Mouse (Mus musculus) hindbrain, embryonic 11.5 days (tissue): ENCODE results near the gene Fibin. TPM values are rescaled to one million over a fixed set of nuclear protein-coding genes. Genes with fewer than 3 reads are reported as not detected.

Source experiments
- ATAC-seq: fragments of 200-750 bp; cut with Nextera tagmentation; 2 replicates; pipeline ENCODE4 v1.8.0; 2017; ENCODE audit warnings: mild to moderate bottlenecking, moderate TSS enrichment, moderate library complexity; ENCODE audit not compliant: low FRiP score
- DNase-seq: peaks from one replicate; pipeline ENCODE4 v3.0.0-alpha.2; 2015; ENCODE audit warnings: low spot score
- H3K27ac ChIP-seq: fragments of 300-500 bp; sonication (generic); 2 replicates; pipeline ENCODE4 v1.5.1; 2014; ENCODE audit warnings: mild to moderate bottlenecking, low read depth, low read length
- H3K27me3 ChIP-seq: fragments of 300-500 bp; sonication (generic); 2 replicates; pipeline ENCODE4 v1.6.1; 2014; ENCODE audit warnings: mild to moderate bottlenecking, low read length, moderate library complexity, mixed read lengths; ENCODE audit not compliant: control insufficient read depth, insufficient read depth
- H3K36me3 ChIP-seq: fragments of 300-500 bp; sonication (generic); 2 replicates; pipeline ENCODE4 v1.6.1; 2014; ENCODE audit warnings: mild to moderate bottlenecking, low read length, moderate library complexity, mixed read lengths; ENCODE audit not compliant: control insufficient read depth, insufficient read depth
- H3K4me1 ChIP-seq: fragments of 300-500 bp; sonication (generic); replicated peaks from 2 replicates; pipeline ENCODE4 v1.6.1; 2014; ENCODE audit warnings: low read length, mixed read lengths; ENCODE audit not compliant: control insufficient read depth, insufficient read depth
- H3K4me2 ChIP-seq: fragments of 300-500 bp; sonication (generic); replicated peaks from 2 replicates; pipeline ENCODE4 v1.6.1; 2014; ENCODE audit warnings: mild to moderate bottlenecking, low read depth, low read length
- H3K4me3 ChIP-seq: fragments of 300-500 bp; sonication (generic); 2 replicates; pipeline ENCODE4 v1.5.1; 2014; ENCODE audit warnings: low read depth, low read length
- H3K9ac ChIP-seq: fragments of 300-500 bp; sonication (generic); 2 replicates; pipeline ENCODE4 v1.6.1; 2014; ENCODE audit warnings: low read depth, low read length
- H3K9me3 ChIP-seq: fragments of 300-500 bp; sonication (generic); 2 replicates; pipeline ENCODE4 v1.6.1; 2016; ENCODE audit warnings: low read length; ENCODE audit not compliant: control insufficient read depth
- WGBS: fragments of 180-500 bp; shearing (Covaris S2); extraction: QIAGEN DNeasy Blood & Tissue Kit; methylation state at CpG from one replicate; pipeline ENCODE4 v1.1.7; 2014; 5-methylcytosine and 5-hydroxymethylcytosine counted together
- polyA plus RNA-seq: library from polyadenylated mRNA; unstranded; fragments of >200 nt; fragmentation: Nextera tagmentation; extraction: Ambion mirVana; gene quantifications from 2 replicates; pipeline ENCODE4 v1.2.1, GENCODE M21; 2014

Gene Fibin
- polyA plus RNA-seq: 10.1 and 11.5 TPM in 2 replicates

DNA sequence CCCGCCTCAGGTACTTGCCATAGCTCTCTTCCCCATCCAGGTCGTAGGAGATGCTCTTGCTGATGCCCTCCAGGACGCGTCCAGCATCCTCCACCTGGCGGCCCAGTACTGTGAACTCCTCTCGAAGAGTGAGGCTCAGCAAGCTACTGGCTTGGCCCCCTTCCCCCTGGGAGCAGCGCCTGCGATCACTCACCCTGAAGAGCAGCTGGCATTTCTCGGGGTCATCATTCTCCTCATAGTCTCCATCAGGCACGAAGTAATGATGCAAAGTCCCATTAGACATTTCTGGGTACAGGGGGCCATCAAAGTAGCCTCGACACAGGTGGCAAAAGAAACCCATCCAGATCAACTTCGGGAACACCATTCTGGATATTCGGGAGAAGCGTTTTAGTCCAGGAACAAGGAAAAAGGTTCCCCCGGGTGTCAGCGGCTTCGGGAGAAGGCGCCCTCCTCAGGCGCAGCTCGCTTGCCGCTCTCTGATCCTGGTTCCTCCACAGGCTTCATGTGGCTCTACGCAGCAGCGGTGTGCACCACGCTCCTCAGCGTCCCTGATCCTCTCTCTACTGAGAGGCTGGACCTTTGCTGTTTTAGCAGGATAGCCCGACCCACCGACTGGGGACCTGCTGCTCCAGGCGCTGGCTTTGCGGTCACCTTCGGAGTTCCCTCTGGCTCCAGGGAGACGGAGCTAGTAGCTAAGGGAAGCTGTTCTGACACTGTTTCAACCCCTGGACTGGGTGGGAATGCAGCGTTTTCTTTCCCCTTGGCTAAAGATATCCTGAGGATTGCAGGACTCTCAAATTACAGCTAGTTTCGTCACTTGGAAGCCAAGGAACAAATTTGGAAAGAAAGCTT is at the start of gene Fibin:
Gene Fibin, minus strand, starts transcription at position 752 of the 852 bp plus-strand sequence.
- H3K27ac ChIP-seq: no peak within 1 kb of the TSS
- H3K9me3 ChIP-seq: no peaks in the 10 kb centered on the region
- ATAC-seq: peak; percentile 81
- 2% methylated on average over 33 of the region's 33 CpGs for WGBS
- H3K4me2 ChIP-seq: peak within 1 kb of the TSS; percentile 81
- peak; percentile 57 for DNase-seq
- peak within 1 kb of the TSS; percentile 58 for H3K9ac ChIP-seq
- no peaks in the 10 kb centered on the region for H3K27me3 ChIP-seq
- H3K4me3 ChIP-seq: peak within 1 kb of the TSS; percentile 39
- H3K36me3 ChIP-seq: no peaks in the 10 kb centered on the region
- H3K4me1 ChIP-seq: no peaks in the 10 kb centered on the region

DNA sequence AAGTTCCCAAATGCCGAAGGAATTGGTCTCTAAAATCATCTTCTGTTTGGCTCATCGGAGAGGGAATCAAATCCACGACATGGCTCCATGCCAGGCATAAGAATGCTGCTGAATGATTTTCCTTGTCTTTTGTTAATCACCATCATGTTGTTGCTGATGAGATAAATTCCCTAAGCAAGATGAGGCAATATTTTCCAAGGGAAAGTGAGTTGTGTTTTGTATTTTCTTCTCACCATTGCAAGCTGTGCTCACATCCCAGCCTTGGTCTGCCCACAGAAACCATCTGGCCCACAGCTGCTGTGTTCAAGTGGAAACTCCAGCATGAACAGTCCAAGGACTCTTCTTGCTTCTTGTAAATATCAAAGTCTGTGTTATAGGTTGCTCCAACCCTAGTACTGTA is 48.4 kb upstream of the Fibin start:
- no peak overlapping the region for H3K9ac ChIP-seq
- H3K27me3 ChIP-seq: no peaks in the 10 kb centered on the region
- ATAC-seq (no peak), DNase-seq (no peak)
- no peaks in the 10 kb centered on the region for H3K36me3 ChIP-seq
- WGBS: 92% methylated on average over 3 of the region's 3 CpGs
- no peak overlapping the region for H3K4me3 ChIP-seq
- H3K27ac ChIP-seq: no peak overlapping the region
- no peaks in the 10 kb centered on the region for H3K9me3 ChIP-seq
- no peaks in the 10 kb centered on the region for H3K4me1 ChIP-seq
- H3K4me2 ChIP-seq: no peak overlapping the region

DNA sequence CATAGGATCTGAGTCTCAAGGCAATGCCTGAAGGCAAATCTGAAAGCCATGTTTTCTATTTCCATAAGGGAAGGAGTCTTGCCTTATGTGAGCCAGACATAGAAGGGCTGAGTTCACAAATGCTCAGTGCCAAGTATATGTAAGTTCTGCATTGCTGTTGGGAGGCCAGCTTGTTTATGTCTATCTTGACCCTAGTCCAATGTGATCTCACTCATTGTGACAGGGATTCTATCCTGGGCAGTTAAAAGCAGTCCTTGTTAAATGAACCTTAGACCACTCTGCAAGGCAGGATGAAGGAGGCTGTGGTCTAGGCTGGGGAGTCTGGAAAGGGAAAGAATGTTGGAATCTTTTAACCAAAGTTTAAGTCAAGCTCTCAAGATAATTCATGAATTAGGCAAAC is 45.8 kb upstream of the Fibin start:
- DNase-seq (no peak), ATAC-seq (no peak)
- Histone ChIP-seq H3K36me3 (no peaks in the 10 kb centered on the region), H3K9ac (no peak overlapping the region), H3K4me3 (no peak overlapping the region), H3K27ac (no peak overlapping the region), H3K27me3 (no peaks in the 10 kb centered on the region), H3K9me3 (no peaks in the 10 kb centered on the region), H3K4me2 (no peak overlapping the region), H3K4me1 (no peaks in the 10 kb centered on the region)

DNA sequence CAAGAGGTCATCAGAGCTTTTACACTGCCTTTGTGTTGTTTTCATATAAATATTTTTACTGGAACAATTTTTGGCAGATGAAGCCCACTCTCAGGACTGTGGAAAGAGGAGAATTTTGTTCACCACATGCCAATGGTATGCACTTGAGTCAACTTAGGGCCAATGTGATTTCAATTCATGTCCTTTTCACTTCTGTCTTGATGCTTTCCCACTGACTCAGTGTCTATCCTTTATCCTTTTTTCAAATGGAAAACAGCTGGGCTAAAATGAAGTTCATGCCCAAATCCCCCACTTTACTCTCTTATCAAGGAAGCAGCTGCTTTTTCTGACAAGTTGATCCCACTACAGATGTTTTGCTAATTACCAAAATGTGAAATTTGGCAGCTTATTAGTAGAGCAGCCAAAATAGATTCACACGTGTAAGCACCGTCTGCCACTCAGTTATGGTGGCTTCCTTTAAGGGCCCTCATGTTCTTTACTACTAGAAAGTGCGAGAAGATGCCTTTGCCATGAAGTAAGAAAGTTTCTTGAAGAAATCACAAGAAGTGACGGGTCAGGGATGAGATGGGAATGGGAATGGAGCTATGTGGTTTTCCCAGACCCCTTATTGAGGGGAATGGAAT is 29.8 kb upstream of the Fibin start:
- DNase-seq: no peak
- Histone ChIP-seq H3K27me3 (no peaks in the 10 kb centered on the region), H3K36me3 (no peaks in the 10 kb centered on the region), H3K9me3 (no peaks in the 10 kb centered on the region), H3K27ac (no peak overlapping the region), H3K9ac (no peak overlapping the region), H3K4me2 (no peak overlapping the region), H3K4me3 (no peak overlapping the region), H3K4me1 (no peaks in the 10 kb centered on the region)
- 89% methylated on average over 4 of the region's 4 CpGs for WGBS
- ATAC-seq: no peak

DNA sequence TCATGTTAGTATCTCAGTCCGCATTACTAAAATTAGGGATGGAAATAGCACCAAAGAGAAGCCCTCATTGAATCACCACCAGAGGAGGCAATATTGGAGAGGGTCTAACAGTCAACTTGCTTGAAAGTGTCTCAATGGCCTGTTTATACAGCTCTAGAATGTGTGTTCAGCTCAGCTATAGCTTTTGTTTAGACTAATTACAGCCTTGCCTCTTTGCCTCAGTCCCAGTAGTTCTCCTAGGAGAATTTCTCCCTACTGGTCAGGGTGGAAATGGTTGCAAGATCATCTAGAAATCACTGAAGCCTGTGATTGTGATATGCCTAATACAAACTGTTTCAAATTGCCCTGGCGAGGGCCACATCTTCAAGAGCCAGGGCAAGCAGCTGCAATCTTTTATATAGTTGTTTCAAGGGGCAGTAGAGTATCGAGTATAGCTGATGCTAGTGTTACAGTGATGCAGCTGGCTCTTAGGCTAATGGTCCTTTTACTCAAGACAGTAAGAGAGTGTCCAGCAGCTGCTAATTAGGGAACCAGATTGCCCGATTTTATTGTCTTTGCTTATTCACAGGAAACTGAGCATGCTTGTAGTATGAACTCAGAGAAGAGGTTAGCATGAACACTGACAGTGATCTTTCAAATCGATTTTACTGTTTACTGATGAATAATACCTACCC is 27.9 kb upstream of the Fibin start:
- no peak overlapping the region for H3K27ac ChIP-seq
- H3K36me3 ChIP-seq: no peaks in the 10 kb centered on the region
- DNase-seq (no peak), ATAC-seq (no peak)
- no peaks in the 10 kb centered on the region for H3K4me1 ChIP-seq
- no peaks in the 10 kb centered on the region for H3K9me3 ChIP-seq
- no peak overlapping the region for H3K4me3 ChIP-seq
- H3K27me3 ChIP-seq: no peaks in the 10 kb centered on the region
- H3K9ac ChIP-seq: no peak overlapping the region
- no peak overlapping the region for H3K4me2 ChIP-seq
- WGBS: 87% methylated on average over 5 of the region's 5 CpGs

DNA sequence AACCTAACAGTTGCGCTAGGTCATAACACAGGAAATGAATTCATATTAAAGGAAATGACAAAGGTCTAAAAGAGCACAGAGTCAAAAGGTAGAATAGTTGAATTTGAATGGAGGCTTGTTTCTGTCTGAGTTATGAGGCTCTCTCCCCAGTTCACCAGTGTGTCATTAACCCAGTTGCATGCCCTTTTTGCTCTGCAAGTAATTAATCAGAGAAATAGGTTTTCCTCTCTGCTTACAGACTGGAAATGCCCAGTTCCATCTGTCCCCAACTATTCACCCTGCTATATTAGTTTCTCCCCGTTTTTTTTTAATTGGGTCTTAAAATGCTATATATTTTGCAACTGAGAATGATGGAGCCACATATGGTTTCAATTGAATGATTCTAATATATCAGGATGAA is 16.8 kb upstream of the Fibin start:
- DNase-seq (no peak), ATAC-seq (no peak)
- Histone ChIP-seq H3K4me1 (no peaks in the 10 kb centered on the region), H3K9me3 (no peaks in the 10 kb centered on the region), H3K36me3 (no peaks in the 10 kb centered on the region), H3K9ac (no peak overlapping the region), H3K27me3 (no peaks in the 10 kb centered on the region), H3K4me2 (no peak overlapping the region), H3K27ac (no peak overlapping the region), H3K4me3 (no peak overlapping the region)
- 84% methylated on average over 2 of the region's 2 CpGs for WGBS

DNA sequence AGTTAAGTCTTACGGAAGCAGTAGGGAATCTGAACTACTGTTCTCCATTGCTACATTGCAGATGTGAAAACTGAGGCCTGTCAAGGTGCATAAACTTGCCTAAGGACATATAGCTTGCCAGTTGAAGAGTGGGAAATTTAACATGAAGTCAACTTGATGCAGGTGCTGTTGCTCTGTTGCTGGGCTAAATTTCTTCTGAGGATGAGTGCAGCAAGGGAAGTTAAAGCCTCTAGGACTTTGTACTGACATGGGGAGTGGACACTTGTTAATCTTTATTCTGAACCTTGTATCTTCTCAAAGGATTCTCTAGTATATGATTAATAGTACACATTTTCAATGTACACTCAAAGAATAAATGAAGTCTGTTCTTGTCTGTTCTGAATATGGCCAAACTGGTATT is 13.7 kb upstream of the Fibin start:
- Histone ChIP-seq H3K9me3 (no peaks in the 10 kb centered on the region), H3K27me3 (no peaks in the 10 kb centered on the region), H3K4me1 (no peaks in the 10 kb centered on the region), H3K4me2 (no peak overlapping the region), H3K36me3 (no peaks in the 10 kb centered on the region), H3K4me3 (no peak overlapping the region), H3K9ac (no peak overlapping the region), H3K27ac (no peak overlapping the region)
- no peak for ATAC-seq
- 94% methylated on average over 1 of the region's 1 CpGs for WGBS
- no peak for DNase-seq

DNA sequence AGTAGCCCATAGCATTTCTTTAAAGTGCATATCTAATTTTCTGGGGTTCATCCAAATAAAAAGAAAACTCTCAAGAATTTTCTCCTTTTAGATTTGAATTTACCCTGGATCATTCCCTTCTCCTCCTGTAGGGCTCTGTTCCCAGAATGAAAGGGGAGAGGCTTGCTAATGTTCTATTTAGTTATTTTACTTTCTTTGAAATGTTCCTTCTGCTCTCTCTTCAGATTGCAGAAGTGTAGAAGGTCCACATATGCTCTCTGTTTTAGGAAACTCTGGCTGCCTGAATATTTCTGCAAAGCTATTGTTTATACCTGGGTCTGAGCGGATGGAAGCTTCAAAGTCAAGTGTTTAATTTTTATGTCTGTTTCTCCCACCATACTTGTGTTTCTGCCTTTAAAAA is 12.5 kb upstream of the Fibin start:
- no peak for ATAC-seq
- no peaks in the 10 kb centered on the region for H3K4me1 ChIP-seq
- no peak overlapping the region for H3K9ac ChIP-seq
- DNase-seq: no peak
- 88% methylated on average over 1 of the region's 1 CpGs for whole genome bisulfite sequencing
- no peaks in the 10 kb centered on the region for H3K27me3 ChIP-seq
- H3K4me3 ChIP-seq: no peak overlapping the region
- H3K4me2 ChIP-seq: no peak overlapping the region
- H3K36me3 ChIP-seq: no peaks in the 10 kb centered on the region
- no peaks in the 10 kb centered on the region for H3K9me3 ChIP-seq
- H3K27ac ChIP-seq: no peak overlapping the region
